Mouse (Mus musculus) liver, embryonic 12.5 days (tissue): ENCODE data around the gene Layn. TPM values are rescaled to one million over a fixed set of nuclear protein-coding genes. Genes with fewer than 3 reads are reported as not detected.

Source experiments
- ATAC-seq: fragments of 200-750 bp; cut with Nextera tagmentation; 2 replicates; pipeline ENCODE4 v1.8.0; 2017; ENCODE audit warnings: moderate number of reproducible peaks, mild to moderate bottlenecking, moderate library complexity
- H3K27ac ChIP-seq: fragments of 300-500 bp; sonication (generic); 2 replicates; pipeline ENCODE4 v1.5.1; 2016; ENCODE audit warnings: mild to moderate bottlenecking
- H3K27me3 ChIP-seq: fragments of 300-500 bp; sonication (generic); replicated peaks from 2 replicates; pipeline ENCODE4 v1.6.1; 2016; ENCODE audit warnings: mild to moderate bottlenecking, moderate library complexity
- H3K36me3 ChIP-seq: fragments of 300-500 bp; sonication (generic); 2 replicates; pipeline ENCODE4 v1.6.1; 2016; ENCODE audit warnings: mild to moderate bottlenecking, moderate library complexity
- H3K4me1 ChIP-seq: fragments of 300-500 bp; sonication (generic); 2 replicates; pipeline ENCODE4 v1.6.1; 2016
- H3K4me2 ChIP-seq: fragments of 300-500 bp; sonication (generic); 2 replicates; pipeline ENCODE4 v1.6.1; 2016; ENCODE audit warnings: mild to moderate bottlenecking, moderate library complexity
- H3K4me3 ChIP-seq: fragments of 300-500 bp; sonication (generic); 2 replicates; pipeline ENCODE4 v1.5.1; 2016; ENCODE audit warnings: mild to moderate bottlenecking, moderate library complexity
- H3K9ac ChIP-seq: fragments of 300-500 bp; sonication (generic); 2 replicates; pipeline ENCODE4 v1.6.1; 2016; ENCODE audit warnings: mild to moderate bottlenecking, moderate library complexity
- H3K9me3 ChIP-seq: fragments of 300-500 bp; sonication (generic); replicated peaks from 2 replicates; pipeline ENCODE4 v1.6.1; 2016; ENCODE audit warnings: mild to moderate bottlenecking, moderate library complexity
- WGBS: fragments of 180-500 bp; shearing (Covaris S2); methylation state at CpG from one replicate; pipeline ENCODE4 v1.1.7; 2016; ENCODE audit not compliant: insufficient replicate concordance; 5-methylcytosine and 5-hydroxymethylcytosine counted together
- polyA plus RNA-seq: library from polyadenylated mRNA; unstranded; fragments of >200 nt; fragmentation: Nextera tagmentation; extraction: Ambion mirVana; gene quantifications from 2 replicates; pipeline ENCODE4 v1.2.1, GENCODE M21; 2016

The Layn gene
- polyA plus RNA-seq, 1 experiment from 2014 or later, result 2.6 TPM

DNA sequence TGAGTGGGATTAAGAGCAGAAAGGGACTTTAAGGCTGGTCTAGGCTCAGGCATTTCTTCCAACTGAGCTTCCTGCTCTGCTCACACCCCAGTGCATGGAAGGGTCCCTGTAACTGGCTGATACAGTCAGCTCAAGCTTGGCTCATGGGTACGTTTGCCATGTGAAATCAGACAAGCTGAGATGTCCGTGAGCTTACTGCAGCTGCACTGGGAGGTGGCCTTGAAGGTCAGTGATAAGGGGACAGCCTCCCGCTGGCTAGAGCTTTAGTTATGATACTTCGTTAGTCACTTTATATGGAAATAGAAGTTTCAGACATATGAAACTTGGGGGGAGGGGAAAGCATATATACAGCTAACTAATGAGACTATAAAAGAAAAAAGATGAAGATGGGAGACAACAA lies 6.1 kb downstream of the Layn start:
- Histone ChIP-seq H3K9ac (no peak overlapping the region), H3K9me3 (no peaks in the 10 kb centered on the region), H3K36me3 (no peaks in the 10 kb centered on the region), H3K4me2 (no peak overlapping the region), H3K27me3 (peaks cover 7% of the 10 kb centered on the region), H3K27ac (no peak overlapping the region), H3K4me1 (peaks cover 14% of the 10 kb centered on the region), H3K4me3 (no peak overlapping the region)
- WGBS, result 26% methylated on average over 4 of the region's 4 CpGs
- no peak for ATAC-seq

- Histone ChIP-seq H3K4me2 (no peak overlapping the region), H3K27me3 (no peaks in the 10 kb centered on the region), H3K36me3 (no peaks in the 10 kb centered on the region), H3K9me3 (no peaks in the 10 kb centered on the region), H3K4me3 (no peak overlapping the region), H3K9ac (no peak overlapping the region), H3K27ac (no peak overlapping the region), H3K4me1 (0 out of 2 replicates have a peak, but pooled peaks cover 5% of the 10 kb centered on the region)
- 60% methylated on average over 3 of the region's 3 CpGs for WGBS
- ATAC-seq, result no peak
These were observed 8.7 kb downstream of the Layn start for GRCm38 (mm10) chr9:51068202-51068601.

- no peak within 1 kb of the TSS for H3K9ac ChIP-seq
- 68% methylated on average over 2 of the region's 2 CpGs for whole genome bisulfite sequencing
- H3K27me3 ChIP-seq, result no peaks in the 10 kb centered on the region
- H3K36me3 ChIP-seq, result no peaks in the 10 kb centered on the region
- H3K27ac ChIP-seq, result no peak within 1 kb of the TSS
- no peak within 1 kb of the TSS for H3K4me2 ChIP-seq
- peaks cover 11% of the 10 kb centered on the region for H3K4me1 ChIP-seq
- H3K9me3 ChIP-seq, result no peaks in the 10 kb centered on the region
- no peak within 1 kb of the TSS for H3K4me3 ChIP-seq
- no peak for ATAC-seq
These were observed 16.3 kb downstream of the Layn start, which contains the start of gene Btg4 for GRCm38 (mm10) chr9:51060601-51061000. Btg4 (plus strand) TSS chr9:51060901.

DNA sequence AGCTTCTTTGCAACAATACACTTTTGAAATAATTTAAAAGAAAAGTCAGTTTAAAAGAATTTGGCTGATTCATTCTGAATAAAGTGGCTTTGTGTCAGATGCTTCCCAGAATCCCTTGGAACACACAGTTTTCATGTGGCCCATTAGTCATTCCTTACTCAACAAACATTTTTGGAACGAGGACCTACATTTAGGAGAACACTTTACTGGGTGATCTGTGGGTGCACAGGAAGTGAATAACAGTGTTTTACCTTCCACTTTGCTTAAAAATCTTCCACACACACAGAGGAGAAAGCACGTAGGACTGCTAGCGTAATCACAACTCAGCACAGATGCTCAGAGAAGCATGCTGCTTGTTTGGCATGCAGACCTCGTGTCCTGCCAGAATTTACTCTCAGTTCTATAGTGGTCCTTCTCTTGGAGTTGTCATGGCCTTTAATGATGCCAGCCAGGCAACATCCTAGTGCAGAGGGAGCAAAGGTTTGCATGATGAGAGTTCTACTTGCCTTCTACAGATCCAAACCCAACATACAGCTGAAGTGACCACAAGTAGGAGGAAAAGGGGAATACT lies 17.9 kb downstream of the Layn start:
- Histone ChIP-seq H3K4me1 (peaks cover 11% of the 10 kb centered on the region), H3K27me3 (no peaks in the 10 kb centered on the region), H3K9me3 (no peaks in the 10 kb centered on the region), H3K4me3 (no peak overlapping the region), H3K9ac (no peak overlapping the region), H3K4me2 (no peak overlapping the region), H3K36me3 (no peaks in the 10 kb centered on the region), H3K27ac (no peak overlapping the region)
- ATAC-seq, result no peak
- 56% methylated on average over 4 of the region's 4 CpGs for WGBS

DNA sequence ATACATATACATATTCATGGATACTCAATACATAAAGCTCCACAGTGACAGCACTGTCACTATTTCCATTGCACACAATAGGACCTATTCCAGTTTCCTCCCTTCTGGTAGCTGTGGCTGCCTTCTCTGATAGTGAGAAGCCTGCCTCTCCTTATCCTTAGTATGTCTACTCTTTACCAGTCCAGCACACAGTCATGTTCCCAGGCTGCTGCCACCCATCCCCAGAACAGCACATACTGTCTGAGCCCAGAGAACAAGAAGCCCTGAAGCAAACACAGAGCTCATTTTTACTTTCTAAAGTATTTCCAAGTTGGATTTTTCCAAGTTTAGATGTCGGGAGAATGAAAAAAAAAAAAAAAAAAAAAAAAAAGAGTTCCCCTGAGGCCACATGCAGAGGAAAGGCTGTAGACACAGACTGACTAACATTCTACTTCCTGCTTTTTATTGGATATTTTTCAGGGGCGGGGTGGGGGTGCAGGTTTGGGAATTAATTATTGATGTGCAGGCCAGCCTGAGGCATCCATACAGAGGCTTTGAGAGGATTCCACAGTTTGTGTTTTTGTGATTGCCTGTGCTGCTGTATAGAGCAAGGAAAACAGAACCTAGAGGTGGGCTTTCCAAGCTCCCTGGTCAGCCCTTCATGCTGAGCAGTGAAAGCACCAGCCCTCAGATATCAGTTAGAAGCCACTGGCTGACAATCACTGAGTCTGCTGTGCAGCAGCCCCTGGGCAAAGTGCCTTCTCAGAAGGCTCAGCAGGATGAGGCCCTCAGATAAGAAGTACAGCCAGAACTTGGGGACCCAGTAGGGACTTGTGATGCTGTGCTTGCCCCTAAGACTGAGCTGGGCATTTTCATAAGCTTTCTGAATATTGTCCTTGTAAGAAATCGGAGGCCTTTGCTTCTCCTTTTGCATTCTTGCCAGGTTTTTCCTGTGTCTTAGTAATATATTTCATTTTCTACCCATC lies 20.3 kb downstream of the Layn start:
- no peaks in the 10 kb centered on the region for H3K9me3 ChIP-seq
- peaks cover 11% of the 10 kb centered on the region for H3K4me1 ChIP-seq
- H3K4me3 ChIP-seq, result no peak overlapping the region
- H3K9ac ChIP-seq, result no peak overlapping the region
- no peak overlapping the region for H3K4me2 ChIP-seq
- no peaks in the 10 kb centered on the region for H3K27me3 ChIP-seq
- ATAC-seq, result peak; percentile 54
- H3K36me3 ChIP-seq, result no peaks in the 10 kb centered on the region
- 54% methylated on average over 3 of the region's 3 CpGs for WGBS
- H3K27ac ChIP-seq, result no peak overlapping the region

DNA sequence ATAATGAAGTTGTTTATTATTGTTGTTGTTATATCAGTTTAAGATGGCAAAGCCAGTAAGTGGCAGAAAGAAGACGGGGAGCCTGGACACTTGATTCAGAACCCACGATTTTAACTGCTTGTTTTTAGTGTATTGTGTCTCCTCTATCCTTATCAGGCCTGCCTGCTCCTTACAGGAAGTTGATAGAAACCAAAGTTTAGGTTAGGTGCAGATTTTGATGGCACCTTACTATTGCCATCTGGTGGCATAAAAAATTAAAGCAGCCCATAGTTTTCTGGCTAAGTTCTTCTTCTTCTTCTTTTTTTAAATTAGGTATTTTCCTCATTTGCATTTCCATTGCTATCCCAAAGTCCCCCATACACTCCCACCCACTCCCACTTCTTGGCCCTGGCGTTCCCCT lies 24.7 kb downstream of the Layn start:
- ATAC-seq, result no peak
- Histone ChIP-seq H3K9ac (no peak overlapping the region), H3K36me3 (no peaks in the 10 kb centered on the region), H3K27me3 (no peaks in the 10 kb centered on the region), H3K4me2 (no peak overlapping the region), H3K27ac (no peak overlapping the region), H3K4me3 (no peak overlapping the region), H3K4me1 (peaks cover 10% of the 10 kb centered on the region), H3K9me3 (no peaks in the 10 kb centered on the region)
- 29% methylated on average over 3 of the region's 3 CpGs for WGBS

GRCm38 (mm10) chr9:51042136-51042535 lies 34.8 kb downstream of the Layn start:
- Histone ChIP-seq H3K4me1 (no peaks in the 10 kb centered on the region), H3K36me3 (no peaks in the 10 kb centered on the region), H3K4me2 (no peak overlapping the region), H3K4me3 (no peak overlapping the region), H3K27me3 (no peaks in the 10 kb centered on the region), H3K9ac (no peak overlapping the region), H3K27ac (no peak overlapping the region), H3K9me3 (no peaks in the 10 kb centered on the region)
- ATAC-seq, result no peak
- WGBS, result 56% methylated on average over 6 of the region's 6 CpGs

GRCm38 (mm10) chr9:51041491-51041980 lies 35.4 kb downstream of the Layn start:
- Histone ChIP-seq H3K4me1 (no peaks in the 10 kb centered on the region), H3K27ac (no peak overlapping the region), H3K9ac (no peak overlapping the region), H3K4me3 (no peak overlapping the region), H3K27me3 (no peaks in the 10 kb centered on the region), H3K36me3 (no peaks in the 10 kb centered on the region), H3K4me2 (no peak overlapping the region), H3K9me3 (no peaks in the 10 kb centered on the region)
- 74% methylated on average over 7 of the region's 7 CpGs for WGBS
- ATAC-seq, result no peak

GRCm38 (mm10) chr9:51032785-51033529 lies 43.9 kb downstream of the Layn start:
- no peaks in the 10 kb centered on the region for H3K4me1 ChIP-seq
- no peak overlapping the region for H3K4me3 ChIP-seq
- 61% methylated on average over 3 of the region's 3 CpGs for WGBS
- H3K27me3 ChIP-seq, result no peaks in the 10 kb centered on the region
- no peaks in the 10 kb centered on the region for H3K9me3 ChIP-seq
- no peak for ATAC-seq
- H3K27ac ChIP-seq, result no peak overlapping the region
- H3K36me3 ChIP-seq, result no peaks in the 10 kb centered on the region
- no peak overlapping the region for H3K4me2 ChIP-seq
- no peak overlapping the region for H3K9ac ChIP-seq

DNA sequence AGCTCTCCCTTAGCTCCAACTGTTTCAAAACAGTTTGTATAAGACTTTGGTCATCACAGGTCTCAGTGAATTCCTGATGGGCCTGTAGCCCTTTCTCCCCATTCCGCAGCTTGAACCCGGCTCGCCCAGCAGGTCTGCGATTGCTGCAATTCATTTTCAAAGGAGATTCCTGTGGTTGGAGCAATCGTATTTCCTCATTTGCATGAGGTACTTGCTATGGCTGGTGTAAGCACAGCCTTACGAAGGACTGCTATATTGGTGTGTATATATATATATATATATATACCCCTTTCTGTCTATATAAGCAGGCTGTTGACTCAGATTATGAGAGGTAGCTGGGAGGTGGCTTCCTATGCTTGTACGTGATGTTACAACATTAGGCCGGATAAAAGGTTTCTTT lies 44.6 kb downstream of the Layn start:
- Histone ChIP-seq H3K9me3 (no peaks in the 10 kb centered on the region), H3K36me3 (no peaks in the 10 kb centered on the region)
- ATAC-seq, result no peak

GRCm38 (mm10) chr9:51031603-51032002 lies 45.3 kb downstream of the Layn start:
- no peak overlapping the region for H3K4me2 ChIP-seq
- no peak for ATAC-seq
- WGBS, result 56% methylated on average over 6 of the region's 6 CpGs

More for the DNA sequence above, 44.6 kb downstream of the Layn start:
- Histone ChIP-seq H3K4me2 (no peak overlapping the region), H3K9ac (no peak overlapping the region), H3K4me1 (no peaks in the 10 kb centered on the region), H3K27ac (no peak overlapping the region), H3K27me3 (no peaks in the 10 kb centered on the region), H3K4me3 (no peak overlapping the region)
- 47% methylated on average over 8 of the region's 8 CpGs for WGBS

DNA sequence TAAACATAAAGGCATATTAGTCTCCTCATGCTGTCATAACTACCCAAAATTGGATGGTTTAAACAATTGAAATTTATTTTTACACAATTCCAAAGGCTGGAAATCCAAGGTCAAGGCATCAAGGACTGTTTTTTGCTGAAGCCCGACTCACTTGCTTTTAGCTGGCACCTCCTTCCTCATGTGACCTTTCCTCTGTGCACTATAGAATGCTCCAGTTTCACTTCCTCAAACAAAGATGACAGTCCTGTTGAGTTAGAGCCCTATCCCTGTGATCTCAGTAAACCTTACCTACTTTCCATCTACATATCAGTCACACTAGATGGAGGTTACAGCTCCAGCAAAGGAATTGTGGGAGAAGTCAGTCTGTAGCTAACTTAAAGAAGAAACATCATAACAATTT lies 46.7 kb downstream of the Layn start:
- H3K9me3 ChIP-seq, result no peaks in the 10 kb centered on the region
- H3K27ac ChIP-seq, result no peak overlapping the region
- H3K4me1 ChIP-seq, result no peaks in the 10 kb centered on the region
- no peak overlapping the region for H3K4me3 ChIP-seq
- H3K36me3 ChIP-seq, result no peaks in the 10 kb centered on the region
- WGBS, result 20% methylated on average over 1 of the region's 1 CpGs
- H3K4me2 ChIP-seq, result no peak overlapping the region
- no peaks in the 10 kb centered on the region for H3K27me3 ChIP-seq
- ATAC-seq, result no peak
- no peak overlapping the region for H3K9ac ChIP-seq

More at GRCm38 (mm10) chr9:51031603-51032002, 45.3 kb downstream of the Layn start:
- H3K27me3 ChIP-seq, result no peaks in the 10 kb centered on the region
- no peaks in the 10 kb centered on the region for H3K4me1 ChIP-seq
- no peak overlapping the region for H3K9ac ChIP-seq
- no peak overlapping the region for H3K4me3 ChIP-seq
- no peaks in the 10 kb centered on the region for H3K9me3 ChIP-seq
- no peaks in the 10 kb centered on the region for H3K36me3 ChIP-seq
- no peak overlapping the region for H3K27ac ChIP-seq
